Mouse (Mus musculus) intestine, embryonic 16.5 days (tissue): Measurements from ENCODE around the gene Siah1a. TPM values are rescaled to one million over a fixed set of nuclear protein-coding genes. Genes with fewer than 3 reads are reported as not detected.

Experiments
- ATAC-seq: fragments of 200-750 bp; cut with Nextera tagmentation; 2 replicates; pipeline ENCODE4 v1.8.0; 2017; ENCODE audit warnings: moderate TSS enrichment, moderate library complexity
- H3K27ac ChIP-seq: fragments of 300-500 bp; sonication (generic); 2 replicates; pipeline ENCODE4 v1.5.1; 2014; ENCODE audit warnings: mild to moderate bottlenecking, low read length
- H3K27me3 ChIP-seq: fragments of 300-500 bp; sonication (generic); replicated peaks from 2 replicates; pipeline ENCODE4 v1.6.1; 2014; ENCODE audit warnings: low read length, control low read depth, mixed read lengths; ENCODE audit not compliant: control insufficient read depth, insufficient read depth
- H3K36me3 ChIP-seq: fragments of 300-500 bp; sonication (generic); 2 replicates; pipeline ENCODE4 v1.6.1; 2014; ENCODE audit warnings: low read length, control low read depth; ENCODE audit not compliant: control insufficient read depth, insufficient read depth
- H3K4me1 ChIP-seq: fragments of 300-500 bp; sonication (generic); 2 replicates; pipeline ENCODE4 v1.6.1; 2014; ENCODE audit warnings: low read length, control low read depth, mixed read lengths; ENCODE audit not compliant: control insufficient read depth, insufficient read depth
- H3K4me2 ChIP-seq: fragments of 300-500 bp; sonication (generic); 2 replicates; pipeline ENCODE4 v1.6.1; 2014; ENCODE audit warnings: low read depth, low read length, control low read depth
- H3K4me3 ChIP-seq: fragments of 300-500 bp; sonication (generic); 2 replicates; pipeline ENCODE4 v1.5.1; 2014; ENCODE audit warnings: mild to moderate bottlenecking, low read length
- H3K9ac ChIP-seq: fragments of 300-500 bp; sonication (generic); 2 replicates; pipeline ENCODE4 v1.6.1; 2014; ENCODE audit warnings: low read depth, low read length
- H3K9me3 ChIP-seq: fragments of 300-500 bp; sonication (generic); 2 replicates; pipeline ENCODE4 v1.6.1; 2016; ENCODE audit warnings: low read length, control low read depth; ENCODE audit not compliant: control insufficient read depth
- WGBS: fragments of 180-500 bp; shearing (Covaris S2); extraction: QIAGEN DNeasy Blood & Tissue Kit; methylation state at CpG from one replicate; pipeline ENCODE4 v1.1.7; 2014; 5-methylcytosine and 5-hydroxymethylcytosine counted together
- polyA plus RNA-seq: library from polyadenylated mRNA; unstranded; fragments of >200 nt; fragmentation: Nextera tagmentation; extraction: Ambion mirVana; gene quantifications from 2 replicates; pipeline ENCODE4 v1.2.1, GENCODE M21; 2015

Gene Siah1a
- polyA plus RNA-seq, 1 experiment from 2014 or later = 16.3 TPM

DNA sequence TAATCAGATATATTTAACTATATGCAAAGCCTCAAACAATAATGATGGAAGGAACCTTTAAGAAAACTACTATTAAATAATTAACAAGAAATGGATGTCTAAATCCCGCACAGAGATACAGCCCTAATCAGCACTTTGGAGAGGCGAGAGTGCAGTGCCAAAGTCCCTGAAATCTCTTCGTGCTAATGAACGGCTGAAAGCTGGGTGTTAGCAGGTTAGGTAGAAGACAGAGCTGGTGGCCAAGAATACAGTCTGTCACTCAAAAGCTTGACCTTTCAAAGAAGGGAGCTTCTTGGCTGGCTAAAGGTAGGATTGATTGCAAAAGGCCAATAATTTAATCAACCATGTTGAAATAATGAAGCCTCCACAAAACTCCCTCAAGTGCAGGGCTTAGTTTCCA is 11.6 kb downstream of the Siah1a start:
- Histone ChIP-seq H3K36me3 (no peaks in the 10 kb centered on the region), H3K27ac (no peak overlapping the region), H3K27me3 (no peaks in the 10 kb centered on the region), H3K9ac (no peak overlapping the region), H3K4me1 (peaks cover 13% of the 10 kb centered on the region), H3K4me2 (no peak overlapping the region), H3K9me3 (no peaks in the 10 kb centered on the region), H3K4me3 (no peak overlapping the region)
- 74% methylated on average over 4 of the region's 4 CpGs for WGBS
- no peak for ATAC-seq

DNA sequence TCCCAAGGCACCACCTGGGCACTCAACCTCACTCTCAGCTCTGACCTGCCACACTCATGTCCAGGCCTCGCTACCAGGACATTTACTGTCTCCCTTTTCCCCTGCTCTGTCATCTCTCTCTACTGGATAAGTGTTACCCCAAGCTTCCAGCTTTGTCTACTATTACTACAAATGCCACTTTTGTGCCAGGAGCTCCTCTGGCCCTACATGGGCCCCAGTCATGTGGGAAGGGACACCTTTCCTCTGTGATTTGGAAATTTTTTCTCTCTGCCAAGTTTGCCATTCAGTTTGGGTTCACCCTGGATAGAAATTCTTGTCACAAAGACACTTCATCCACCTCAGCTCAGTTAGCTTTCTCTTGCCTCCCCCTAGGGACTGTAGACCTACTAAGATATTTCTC is 14.9 kb downstream of the Siah1a start:
- Histone ChIP-seq H3K27me3 (no peaks in the 10 kb centered on the region), H3K4me2 (no peak overlapping the region), H3K27ac (no peak overlapping the region), H3K9ac (no peak overlapping the region), H3K4me3 (no peak overlapping the region), H3K36me3 (no peaks in the 10 kb centered on the region), H3K9me3 (no peaks in the 10 kb centered on the region), H3K4me1 (peaks cover 24% of the 10 kb centered on the region)
- WGBS = 88% methylated on average over 1 of the region's 1 CpGs
- no peak for ATAC-seq

- Histone ChIP-seq H3K4me2 (no peak overlapping the region), H3K9ac (no peak overlapping the region), H3K4me1 (peaks cover 22% of the 10 kb centered on the region), H3K27me3 (no peaks in the 10 kb centered on the region), H3K27ac (no peak overlapping the region), H3K9me3 (no peaks in the 10 kb centered on the region), H3K4me3 (no peak overlapping the region), H3K36me3 (no peaks in the 10 kb centered on the region)
- no peak for ATAC-seq
- 40% methylated on average over 3 of the region's 3 CpGs for WGBS
These were observed 15.4 kb downstream of the Siah1a start for GRCm38 (mm10) chr8:86730303-86730702.

DNA sequence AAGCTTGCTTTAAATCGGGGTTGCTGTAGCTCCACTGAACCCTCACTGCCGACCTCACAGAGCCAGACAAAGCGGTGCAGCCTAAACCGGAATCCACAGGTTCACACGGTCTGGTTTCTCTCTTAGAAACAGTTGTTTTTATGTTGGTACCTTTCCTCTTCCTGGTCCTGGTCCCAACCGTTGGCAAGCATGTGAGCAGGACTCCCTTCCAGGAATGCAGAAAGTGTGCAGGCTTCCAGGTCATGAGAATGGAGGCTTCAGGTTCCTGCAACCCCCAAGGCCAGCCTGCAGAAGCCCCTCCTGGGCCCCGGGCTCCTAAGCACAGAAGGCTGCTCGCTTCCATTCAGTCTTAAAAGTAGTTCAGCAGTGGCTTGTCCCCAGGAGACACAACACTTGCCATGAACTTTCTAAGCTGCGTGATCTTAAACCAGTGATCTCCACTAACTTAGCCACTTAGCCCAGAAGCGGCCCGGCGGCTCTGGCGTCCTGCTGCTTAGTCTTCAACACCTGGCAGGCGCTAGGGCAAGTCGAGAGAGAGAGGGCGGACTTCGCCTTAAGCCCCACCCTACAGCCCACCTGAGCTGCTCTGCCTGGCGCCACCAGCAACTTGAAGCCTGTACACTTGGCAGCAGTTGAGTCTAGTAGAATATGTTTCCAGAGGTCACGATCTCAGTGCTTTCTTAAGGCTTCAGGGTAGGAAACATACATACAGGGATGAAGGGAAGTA is 17.3 kb downstream of the Siah1a start:
- peaks cover 20% of the 10 kb centered on the region for H3K4me1 ChIP-seq
- 54% methylated on average over 19 of the region's 19 CpGs for WGBS
- H3K9me3 ChIP-seq = no peaks in the 10 kb centered on the region
- H3K27me3 ChIP-seq = no peaks in the 10 kb centered on the region
- H3K4me3 ChIP-seq = no peak overlapping the region
- peak; percentile 73 for ATAC-seq
- no peak overlapping the region for H3K9ac ChIP-seq
- peak overlapping the region; percentile 28; the same call in 1 of the 2 replicates for H3K27ac ChIP-seq
- H3K4me2 ChIP-seq = no peak overlapping the region
- no peaks in the 10 kb centered on the region for H3K36me3 ChIP-seq

- Histone ChIP-seq H3K27ac (no peak overlapping the region), H3K36me3 (no peaks in the 10 kb centered on the region), H3K4me2 (no peak overlapping the region), H3K9me3 (no peaks in the 10 kb centered on the region), H3K27me3 (no peaks in the 10 kb centered on the region), H3K9ac (no peak overlapping the region), H3K4me3 (no peak overlapping the region), H3K4me1 (peaks cover 20% of the 10 kb centered on the region)
- no peak for ATAC-seq
- WGBS = 74% methylated on average over 6 of the region's 6 CpGs
These were observed 18.8 kb downstream of the Siah1a start for GRCm38 (mm10) chr8:86726959-86727358.

GRCm38 (mm10) chr8:86721490-86721889 is 24.2 kb downstream of the Siah1a start:
- Histone ChIP-seq H3K27ac (no peak overlapping the region), H3K4me1 (no peaks in the 10 kb centered on the region), H3K9ac (no peak overlapping the region), H3K4me3 (no peak overlapping the region), H3K36me3 (no peaks in the 10 kb centered on the region), H3K9me3 (no peaks in the 10 kb centered on the region), H3K4me2 (no peak overlapping the region), H3K27me3 (no peaks in the 10 kb centered on the region)
- no peak for ATAC-seq
- 77% methylated on average over 2 of the region's 2 CpGs for WGBS

DNA sequence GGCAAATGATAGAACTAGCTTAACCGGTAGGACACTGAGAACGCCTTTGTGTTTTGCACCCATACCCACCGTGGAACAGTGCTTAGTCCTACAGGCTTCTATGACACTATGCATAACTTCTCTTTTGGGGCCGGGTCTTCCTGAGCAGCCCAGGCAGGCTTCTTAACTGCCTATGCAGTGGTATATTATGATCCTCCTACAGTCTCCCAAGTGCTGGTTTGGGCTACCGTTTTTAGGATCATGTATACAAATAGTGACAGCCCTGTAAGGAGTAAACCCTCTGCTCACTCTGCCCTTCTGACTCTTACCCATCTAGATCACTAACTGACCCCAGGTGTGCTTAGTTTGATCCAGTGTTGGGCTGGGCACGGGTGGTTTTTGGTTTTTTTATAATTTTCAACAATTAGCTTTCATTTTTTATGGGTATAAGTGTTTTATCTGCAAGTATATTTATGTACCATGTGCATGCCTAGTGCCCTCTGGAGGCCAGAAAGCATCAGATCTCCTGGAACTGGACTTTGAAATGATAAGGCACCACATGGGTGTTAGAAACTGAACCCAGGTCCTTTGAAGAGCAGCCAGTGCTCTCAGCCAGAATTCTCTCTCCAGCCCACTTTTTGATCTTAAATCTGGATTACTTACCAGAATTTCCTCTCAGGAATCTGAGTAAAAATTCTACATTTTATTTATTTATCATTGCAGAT is 24.8 kb downstream of the Siah1a start:
- H3K4me1 ChIP-seq = no peaks in the 10 kb centered on the region
- H3K4me2 ChIP-seq = no peak overlapping the region
- no peaks in the 10 kb centered on the region; the same call in 1 of the 2 replicates for H3K36me3 ChIP-seq
- no peak overlapping the region for H3K4me3 ChIP-seq
- ATAC-seq = no peak
- 89% methylated on average over 6 of the region's 6 CpGs for WGBS
- H3K27me3 ChIP-seq = no peaks in the 10 kb centered on the region
- no peak overlapping the region for H3K9ac ChIP-seq
- H3K9me3 ChIP-seq = no peaks in the 10 kb centered on the region
- H3K27ac ChIP-seq = no peak overlapping the region

DNA sequence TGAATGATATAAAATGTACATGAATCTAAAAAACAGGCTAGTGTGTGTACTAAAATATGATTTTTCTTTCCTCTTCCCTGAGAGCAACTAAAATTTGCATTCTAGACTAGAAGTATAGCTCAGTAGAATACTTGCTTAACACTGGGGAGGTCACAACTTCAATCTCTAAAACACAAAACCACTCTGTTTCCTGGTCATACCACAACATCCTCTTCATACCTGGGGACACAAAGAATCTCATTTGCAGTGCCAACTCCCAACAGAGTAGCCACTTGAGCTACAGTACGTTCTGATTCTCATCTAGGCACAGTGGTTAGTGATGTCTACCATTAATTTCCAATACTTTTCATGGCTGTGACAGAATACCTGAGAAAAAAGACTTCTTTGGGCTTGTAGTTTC is 26.4 kb downstream of the Siah1a start:
- H3K9ac ChIP-seq = no peak overlapping the region
- no peak overlapping the region for H3K4me2 ChIP-seq
- no peak overlapping the region for H3K27ac ChIP-seq
- 84% methylated on average over 1 of the region's 1 CpGs for WGBS
- H3K4me3 ChIP-seq = no peak overlapping the region
- no peak for ATAC-seq
- no peaks in the 10 kb centered on the region for H3K9me3 ChIP-seq
- H3K36me3 ChIP-seq = no peaks in the 10 kb centered on the region; the same call in 1 of the 2 replicates
- no peaks in the 10 kb centered on the region for H3K4me1 ChIP-seq
- H3K27me3 ChIP-seq = no peaks in the 10 kb centered on the region

DNA sequence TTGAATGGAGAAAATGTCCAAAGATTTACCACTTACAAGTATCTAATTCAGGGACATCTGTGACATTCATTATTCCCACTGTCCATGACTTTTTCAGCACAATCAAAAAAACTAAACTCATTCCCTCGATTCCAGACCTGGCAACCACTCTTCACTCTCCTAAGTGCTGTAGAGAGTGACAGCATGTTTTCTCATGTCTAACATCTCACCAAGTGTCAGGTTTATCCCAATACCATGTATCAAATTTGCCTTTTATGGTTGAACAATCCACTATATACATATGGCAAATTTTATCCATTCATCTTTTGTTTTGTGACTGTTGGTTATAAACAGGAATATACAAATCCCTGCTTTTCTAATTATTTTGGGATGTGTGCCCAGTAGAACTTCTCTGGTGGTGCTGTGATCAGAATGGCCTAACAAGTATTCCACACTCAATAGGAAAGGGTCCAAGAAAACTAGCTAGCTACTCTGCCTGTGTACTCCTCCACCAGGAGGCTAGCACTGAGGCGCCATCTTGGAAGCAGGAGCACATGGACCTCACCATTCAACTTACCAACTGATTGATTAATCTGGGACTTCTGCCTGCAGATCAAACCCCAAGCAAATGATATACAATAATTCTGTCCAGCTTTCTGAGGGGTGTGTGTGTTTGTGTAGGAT is 27.3 kb downstream of the Siah1a start:
- H3K4me3 ChIP-seq = no peak overlapping the region
- no peaks in the 10 kb centered on the region for H3K27me3 ChIP-seq
- ATAC-seq = no peak
- WGBS = 88% methylated on average over 2 of the region's 2 CpGs
- no peaks in the 10 kb centered on the region for H3K9me3 ChIP-seq
- H3K27ac ChIP-seq = no peak overlapping the region
- H3K36me3 ChIP-seq = no peaks in the 10 kb centered on the region; the same call in 1 of the 2 replicates
- no peak overlapping the region for H3K4me2 ChIP-seq
- H3K9ac ChIP-seq = no peak overlapping the region
- no peaks in the 10 kb centered on the region for H3K4me1 ChIP-seq
